9 mouse cellular contexts compared by ENCODE assay signal in genomic region chr8:123787254-123787897, GRCm38 (mm10). TPM values are rescaled to one million over a fixed set of nuclear protein-coding genes. Genes with fewer than 3 reads are reported as not detected.
A peak's percentile ranks its signal among the peaks of the same experiment; 100 is the strongest.
DNase-seq lines count a peak whose midpoint lies in the region; ATAC-seq lines count a peak whose summit lies in the region.
"Had no signal": no experiment of that assay in that cellular context is flagged by ENCODE, and none has a peak within 500 bp of the region (broad histone marks: within the 10 kb centered on the region; RNA-seq: fewer than 3 reads in every experiment).

No protein-coding gene starts in this region.

- DNase-seq in midbrain, embryonic 10.5 days (ENCODE audit: low spot score) = no peak
- no peak for DNase-seq in liver, embryonic 11.5 days (ENCODE audit: low spot score)
- peak; percentile 6 to 23 for DNase-seq in thymus, postnatal 36 days
- no peak for DNase-seq in yolk sac, embryonic 10.5 days (ENCODE audit: low spot score)
- no peak for DNase-seq in left cerebral cortex, adult 18-20 months (ENCODE audit: low spot score in 2 of 2)
- DNase-seq: retina, postnatal 1 day had no signal

- H3K27ac ChIP-seq in midbrain, embryonic 10.5 days (replicated peaks) = 0 out of 2 replicates have a peak overlapping the region, but pooled peaks have one; percentile 18
- H3K27ac ChIP-seq in midbrain, embryonic 16.5 days (ENCODE audit: low read length) = no peak overlapping the region
- H3K27ac ChIP-seq in liver, embryonic 11.5 days (ENCODE audit: low read depth, low read length) = no peak overlapping the region

- H3K4me1 ChIP-seq in erythroblast, embryonic 14.5 days (ENCODE audit: control insufficient read depth) = peaks cover 13% of the 10 kb centered on the region
- peaks cover 36% of the 10 kb centered on the region for H3K4me1 ChIP-seq in midbrain, embryonic 10.5 days
- no peaks in the 10 kb centered on the region; the same call in 1 of the 2 replicates for H3K4me1 ChIP-seq in midbrain, embryonic 16.5 days (ENCODE audit: control insufficient read depth, insufficient read depth, low read length)
- H3K4me1 ChIP-seq in liver, embryonic 11.5 days (replicated peaks; ENCODE audit: control insufficient read depth, insufficient read depth, low read length) = peaks cover 8% of the 10 kb centered on the region

- H3K9me3 ChIP-seq in erythroblast, embryonic 14.5 days (ENCODE audit: control insufficient read depth, low read length) = no peaks in the 10 kb centered on the region
- H3K9me3 ChIP-seq in midbrain, embryonic 10.5 days (replicated peaks) = no peaks in the 10 kb centered on the region
- H3K9me3 ChIP-seq in midbrain, embryonic 16.5 days (replicated peaks; ENCODE audit: control insufficient read depth, low read length, poor library complexity, severe bottlenecking) = no peaks in the 10 kb centered on the region
- H3K9me3 ChIP-seq in liver, embryonic 11.5 days (ENCODE audit: control insufficient read depth, low read length) = no peaks in the 10 kb centered on the region

- H3K9ac ChIP-seq in midbrain, embryonic 16.5 days (ENCODE audit: low read depth, low read length) = no peak overlapping the region
- peak overlapping the region; percentile 34; the same call in 1 of the 2 replicates for H3K9ac ChIP-seq in liver, embryonic 11.5 days (ENCODE audit: low read depth, low read length)

- no peaks in the 10 kb centered on the region for H3K27me3 ChIP-seq in erythroblast, embryonic 14.5 days (ENCODE audit: control insufficient read depth)
- H3K27me3 ChIP-seq in midbrain, embryonic 10.5 days (ENCODE audit: low read depth, poor library complexity, severe bottlenecking) = peaks cover 20% of the 10 kb centered on the region
- H3K27me3 ChIP-seq in midbrain, embryonic 16.5 days (ENCODE audit: control insufficient read depth, insufficient read depth, low read depth, low read length) = no peaks in the 10 kb centered on the region
- peaks cover 6% of the 10 kb centered on the region; the same call in 1 of the 2 replicates for H3K27me3 ChIP-seq in liver, embryonic 11.5 days (replicated peaks; ENCODE audit: control insufficient read depth, insufficient read depth, low read length)

- no peak for ATAC-seq in erythroblast, adult 5-6 weeks (replicated peaks; ENCODE audit: low FRiP score, poor library complexity, severe bottlenecking)
- ATAC-seq in midbrain, embryonic 16.5 days = no peak
- ATAC-seq in liver, embryonic 11.5 days (replicated peaks; ENCODE audit: low FRiP score) = no peak

- 64% methylated on average over 21 of the region's 21 CpGs for WGBS in midbrain, embryonic 10.5 days
- WGBS in midbrain, embryonic 16.5 days = 67% methylated on average over 21 of the region's 21 CpGs
- WGBS in liver, embryonic 11.5 days = 31% methylated on average over 21 of the region's 21 CpGs

- peak overlapping the region; percentile 39 for H3K4me3 ChIP-seq in erythroblast, embryonic 14.5 days (replicated peaks)
- no peak overlapping the region for H3K4me3 ChIP-seq in midbrain, embryonic 10.5 days
- H3K4me3 ChIP-seq in midbrain, embryonic 16.5 days (ENCODE audit: low read depth, low read length) = no peak overlapping the region
- H3K4me3 ChIP-seq in liver, embryonic 11.5 days (ENCODE audit: low read depth, low read length) = peak overlapping the region; percentile 27

- H3K4me2 ChIP-seq in midbrain, embryonic 16.5 days (ENCODE audit: low read length) = no peak overlapping the region
- peak overlapping the region; percentile 60 for H3K4me2 ChIP-seq in liver, embryonic 11.5 days

- H3K36me3 ChIP-seq in erythroblast, embryonic 14.5 days (ENCODE audit: control insufficient read depth) = no peaks in the 10 kb centered on the region
- H3K36me3 ChIP-seq in midbrain, embryonic 10.5 days = no peaks in the 10 kb centered on the region
- no peaks in the 10 kb centered on the region for H3K36me3 ChIP-seq in midbrain, embryonic 16.5 days (ENCODE audit: control insufficient read depth, insufficient read depth, low read length)
- no peaks in the 10 kb centered on the region for H3K36me3 ChIP-seq in liver, embryonic 11.5 days (ENCODE audit: control insufficient read depth, insufficient read depth, low read length)

RNA-seq across cellular contexts. Expression of gene Rab4a, which starts 18.4 kb away (rescaled TPM):
- polyA plus RNA-seq in erythroblast, embryonic 14.5 days (2012) = 0.17 and 0.34 TPM in 2 replicates
- total RNA-seq in erythroblast, adult 5-6 weeks (2015; ENCODE audit: low replicate concordance) = 2.1 and 8.5 TPM in 2 replicates
- 1.7 and 2.6 TPM in 2 replicates for total RNA-seq in erythroblast, adult 5-6 weeks (2017; ENCODE audit: low replicate concordance)
- polyA plus RNA-seq in midbrain, embryonic 10.5 days (2016; fragmentation: Nextera tagmentation; extraction: Ambion mirVana) = 67.6 and 71.0 TPM in 2 replicates
- 79.2 and 81.0 TPM in 2 replicates for polyA plus RNA-seq in midbrain, embryonic 16.5 days (2015; fragmentation: Nextera tagmentation; extraction: Ambion mirVana)
- 61.8 and 65.9 TPM in 2 replicates for polyA plus RNA-seq in liver, embryonic 11.5 days (2014; fragmentation: Nextera tagmentation; extraction: Ambion mirVana)
- 10 to 100 TPM; 45.1 to 50.6 TPM for total RNA-seq in left cerebral cortex, adult 18-20 months (2021)

Comparison
In these comparisons a context has a peak if more than half of its experiments do, and no peak if none do; other contexts are left out.
1. H3K4me3 ChIP-seq: peak in erythroblast, embryonic 14.5 days (single experiment) and liver, embryonic 11.5 days (single experiment); none in midbrain, embryonic 10.5 days (single experiment) and midbrain, embryonic 16.5 days (single experiment).
2. DNase-seq: peak in thymus, postnatal 36 days (2 of 2); none in midbrain, embryonic 10.5 days (single experiment), liver, embryonic 11.5 days (single experiment), yolk sac, embryonic 10.5 days (single experiment) and left cerebral cortex, adult 18-20 months (0 of 2).
3. RNA of gene Rab4a, which starts 18.4 kb away (polyA plus RNA-seq): 79.2 to 81.0 TPM in midbrain, embryonic 16.5 days, 67.6 to 71.0 TPM in midbrain, embryonic 10.5 days and 61.8 to 65.9 TPM in liver, embryonic 11.5 days; 0.17 to 0.34 TPM in erythroblast, embryonic 14.5 days; every median in the first group is over 10 times any median in the second.